Mouse (Mus musculus): Measurements from ENCODE around the gene 4430402I18Rik. TPM values are rescaled to one million over a fixed set of nuclear protein-coding genes. Genes with fewer than 3 reads are reported as not detected.
"Not testable (repeated sequence)": the region's sequence is repeated elsewhere in the genome, so short reads cannot be mapped to it uniquely, and the experiment has no call there.

4430402I18Rik gene
- polyA plus RNA-seq (2016; fragmentation: Nextera tagmentation; extraction: Ambion mirVana): 0.33 and 0.34 TPM in 2 replicates

DNA sequence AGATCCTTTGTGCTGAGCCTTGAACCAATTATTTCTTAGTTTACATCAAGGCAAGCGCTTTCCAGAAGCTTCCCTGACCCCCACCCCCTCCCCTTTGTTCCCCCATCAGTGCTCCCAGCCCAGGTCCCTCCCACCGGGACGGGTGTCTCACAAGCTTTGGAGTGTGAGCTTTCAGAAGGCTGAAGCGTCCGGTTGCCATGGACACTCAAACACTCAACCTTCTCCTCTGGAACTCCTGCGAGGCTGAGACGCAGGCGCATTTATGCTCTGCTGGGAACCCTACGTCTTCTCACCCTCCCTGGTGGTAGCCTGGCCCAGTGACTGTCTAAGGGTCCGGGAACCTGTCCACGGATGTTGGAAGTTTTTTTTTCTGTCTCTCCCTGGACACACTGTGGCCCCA, at the start of gene 4430402I18Rik:
Gene 4430402I18Rik, minus strand, starts transcription at position 149 of the 400 bp plus-strand sequence.
- 0 out of 2 replicates have a peak within 1 kb of the TSS, but pooled peaks have one; percentile 33 for H3K27ac ChIP-seq (replicated peaks)
- no peaks in the 10 kb centered on the region for H3K36me3 ChIP-seq
- peaks cover 27% of the 10 kb centered on the region for H3K4me1 ChIP-seq
- peaks cover 28% of the 10 kb centered on the region for H3K27me3 ChIP-seq (ENCODE audit: low read depth, poor library complexity, severe bottlenecking)
- 6% methylated on average over 11 of the region's 11 CpGs for WGBS
- peak within 1 kb of the TSS; percentile 23; the same call in 1 of the 2 replicates for H3K4me3 ChIP-seq
- peak; percentile 61 for DNase-seq (ENCODE audit: low spot score)
- no peaks in the 10 kb centered on the region for H3K9me3 ChIP-seq (replicated peaks)

DNA sequence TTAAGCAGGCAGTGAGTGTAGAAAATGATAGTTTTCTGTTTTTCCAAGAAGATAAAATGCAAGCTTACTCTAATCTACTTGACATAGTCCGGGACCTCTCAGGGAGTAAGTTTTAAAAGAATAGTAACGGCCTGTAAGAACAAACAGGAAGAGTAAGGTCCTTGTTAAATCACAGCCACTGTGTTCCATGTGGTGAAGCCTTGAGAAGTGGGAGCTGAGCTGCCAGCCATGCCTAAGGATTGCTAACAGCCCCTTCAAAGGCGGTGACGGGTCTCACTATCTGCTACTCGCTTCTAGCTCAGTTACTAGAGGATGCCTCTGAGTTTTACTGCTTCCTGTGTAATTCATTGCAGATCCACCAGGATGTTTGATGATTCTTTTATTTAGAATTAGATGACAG, 49.2 kb upstream of the 4430402I18Rik start:
- Histone ChIP-seq H3K9me3 (replicated peaks) (no peaks in the 10 kb centered on the region), H3K27me3 (ENCODE audit: low read depth, poor library complexity, severe bottlenecking) (no peaks in the 10 kb centered on the region), H3K27ac (replicated peaks) (no peak overlapping the region), H3K4me3 (no peak overlapping the region), H3K36me3 (peaks cover 97% of the 10 kb centered on the region), H3K4me1 (no peaks in the 10 kb centered on the region)
- no peak for DNase-seq (ENCODE audit: low spot score)
- WGBS: 88% methylated on average over 5 of the region's 5 CpGs

DNA sequence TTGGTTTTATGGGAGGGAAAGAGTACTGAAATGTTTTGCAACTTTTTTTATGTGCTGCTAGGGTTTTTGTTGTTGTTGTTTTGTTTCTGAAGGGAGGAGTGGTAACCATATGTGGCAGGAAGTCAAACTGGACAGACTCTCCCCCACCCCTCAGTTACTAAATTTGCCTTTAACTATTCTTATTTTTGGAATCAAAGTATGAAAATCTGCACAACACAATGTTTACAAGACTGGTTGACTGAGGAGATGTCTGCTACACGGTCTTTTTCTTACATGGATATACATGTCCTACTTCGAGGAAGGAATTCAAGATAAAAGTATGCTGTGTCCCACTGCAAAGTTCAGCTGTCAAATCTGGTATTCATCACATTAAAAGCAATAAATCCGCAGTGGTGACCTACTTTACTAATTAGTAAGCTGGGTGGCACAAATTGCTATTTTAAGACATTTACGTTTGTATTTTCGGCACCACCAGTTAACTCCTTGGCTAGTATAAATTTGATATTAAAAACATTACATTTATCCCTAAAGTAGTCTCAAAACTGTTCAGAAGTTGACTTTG, 48.7 kb upstream of the 4430402I18Rik start:
- DNase-seq (ENCODE audit: low spot score): no peak
- H3K27me3 ChIP-seq (ENCODE audit: low read depth, poor library complexity, severe bottlenecking): no peaks in the 10 kb centered on the region

DNA sequence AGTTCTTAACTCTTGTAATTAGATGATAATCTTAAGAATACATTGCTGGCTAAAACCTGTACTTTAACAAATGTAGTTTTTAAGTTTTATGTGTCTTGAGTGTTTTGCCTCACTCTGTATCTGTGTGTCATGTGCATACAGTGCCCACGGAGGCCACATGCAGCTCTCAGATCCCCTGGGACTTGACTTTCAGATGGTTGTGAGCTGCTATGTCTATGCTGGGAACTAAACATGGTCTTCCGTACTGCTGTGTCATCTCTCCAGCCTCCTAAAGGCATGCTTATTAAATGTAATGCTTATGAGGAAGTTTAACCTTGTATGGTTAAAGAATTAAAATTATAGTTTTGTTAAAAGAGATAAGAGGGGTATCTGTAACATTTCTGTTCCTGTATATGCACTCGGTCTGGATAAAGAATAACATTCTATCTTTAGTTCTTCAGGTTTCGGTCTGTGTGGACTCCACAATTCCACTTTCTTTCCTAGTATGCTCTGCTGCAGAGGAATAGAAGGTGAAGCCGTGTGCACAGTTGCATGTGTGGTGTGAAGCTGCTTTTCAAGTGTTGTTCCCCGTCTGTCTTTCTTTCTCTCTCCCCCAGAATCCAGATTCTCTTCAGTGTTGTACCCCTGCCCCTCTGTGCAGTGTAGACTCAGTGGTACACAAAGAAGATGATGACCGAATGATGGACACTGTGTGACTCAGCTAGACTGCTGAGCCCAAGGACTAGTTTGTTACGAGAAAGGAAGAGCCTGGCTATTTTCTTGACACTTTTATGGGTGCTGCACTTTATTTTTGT, 48.0 kb upstream of the 4430402I18Rik start:
- Histone ChIP-seq H3K36me3 (peaks cover 97% of the 10 kb centered on the region), H3K4me3 (no peak overlapping the region), H3K27ac (replicated peaks) (no peak overlapping the region), H3K27me3 (ENCODE audit: low read depth, poor library complexity, severe bottlenecking) (no peaks in the 10 kb centered on the region), H3K9me3 (replicated peaks) (no peaks in the 10 kb centered on the region), H3K4me1 (no peaks in the 10 kb centered on the region)
- WGBS: 93% methylated on average over 8 of the region's 8 CpGs
- no peak for DNase-seq (ENCODE audit: low spot score)

More for the DNA sequence above, 48.7 kb upstream of the 4430402I18Rik start:
- no peak overlapping the region for H3K4me3 ChIP-seq
- peaks cover 97% of the 10 kb centered on the region for H3K36me3 ChIP-seq
- WGBS: 94% methylated on average over 5 of the region's 5 CpGs
- no peak overlapping the region for H3K27ac ChIP-seq (replicated peaks)
- no peaks in the 10 kb centered on the region for H3K4me1 ChIP-seq
- H3K9me3 ChIP-seq (replicated peaks): no peaks in the 10 kb centered on the region

DNA sequence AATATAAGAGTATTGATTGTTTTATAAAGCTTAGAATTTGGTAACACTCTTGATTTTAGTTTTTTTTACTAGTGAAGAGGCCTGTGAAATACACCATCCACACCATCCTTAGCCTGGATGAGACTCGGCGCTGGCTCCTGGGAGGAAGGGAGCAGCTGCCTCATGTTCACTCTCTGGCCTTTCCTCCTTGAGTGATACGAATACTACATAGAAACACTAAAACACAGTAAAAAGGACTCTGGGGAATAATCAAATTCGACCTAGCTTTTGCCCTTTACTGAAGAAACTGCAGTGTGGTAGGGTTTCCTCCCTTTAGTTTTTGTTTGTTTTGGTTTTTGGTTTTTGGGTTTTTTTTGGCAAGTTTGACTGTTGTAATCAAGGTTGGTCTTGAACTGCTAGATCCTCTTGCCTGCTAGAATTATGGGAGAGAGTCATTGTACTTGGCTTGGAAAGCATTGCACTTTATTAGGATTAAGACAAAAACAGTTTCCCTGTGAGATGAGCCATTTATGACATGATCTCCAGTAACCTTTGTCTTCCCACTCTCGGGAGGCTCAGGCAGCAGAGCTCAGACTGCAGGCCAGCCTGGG, 47.0 kb upstream of the 4430402I18Rik start:
- H3K27ac ChIP-seq (replicated peaks): no peak overlapping the region
- H3K36me3 ChIP-seq: peaks cover 93% of the 10 kb centered on the region
- no peak for DNase-seq (ENCODE audit: low spot score)
- no peaks in the 10 kb centered on the region for H3K9me3 ChIP-seq (replicated peaks)
- 90% methylated on average over 5 of the region's 5 CpGs for WGBS
- H3K4me3 ChIP-seq: no peak overlapping the region
- H3K4me1 ChIP-seq: no peaks in the 10 kb centered on the region
- no peaks in the 10 kb centered on the region for H3K27me3 ChIP-seq (ENCODE audit: low read depth, poor library complexity, severe bottlenecking)

DNA sequence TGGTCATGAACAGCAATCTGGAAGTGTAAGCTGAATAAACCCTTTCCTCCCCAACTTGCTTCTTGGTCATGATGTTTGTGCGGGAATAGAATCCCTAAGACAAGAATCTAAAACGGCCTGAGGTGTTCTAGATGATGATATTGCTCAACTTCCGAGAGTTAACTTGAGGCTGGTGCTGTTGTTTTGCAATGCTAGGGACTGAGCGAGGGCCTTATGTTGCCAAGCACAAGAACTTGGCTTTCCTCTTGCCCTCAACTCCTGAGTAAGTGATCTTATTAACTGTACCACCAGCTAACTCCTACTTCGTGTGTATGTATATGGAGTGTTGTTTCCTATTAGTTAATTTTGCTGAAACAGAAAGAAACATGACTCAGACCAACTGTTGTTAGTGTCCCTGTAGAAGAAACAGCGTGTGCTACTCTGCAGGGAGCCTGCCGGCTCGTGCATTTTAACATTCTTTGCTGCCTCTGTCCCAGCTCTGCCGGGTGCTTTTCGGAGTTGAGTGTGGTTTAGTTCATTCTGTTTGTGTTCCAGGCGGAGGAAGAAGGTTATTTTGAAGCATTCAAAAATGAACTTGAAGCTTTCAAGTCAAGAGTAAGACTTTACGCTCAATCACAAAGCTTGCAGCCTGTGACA, 43.9 kb upstream of the 4430402I18Rik start:
- Histone ChIP-seq H3K4me1 (no peaks in the 10 kb centered on the region), H3K4me3 (no peak overlapping the region), H3K27me3 (ENCODE audit: low read depth, poor library complexity, severe bottlenecking) (no peaks in the 10 kb centered on the region), H3K9me3 (replicated peaks) (no peaks in the 10 kb centered on the region), H3K36me3 (peaks cover 93% of the 10 kb centered on the region), H3K27ac (replicated peaks) (no peak overlapping the region)
- no peak for DNase-seq (ENCODE audit: low spot score)
- 90% methylated on average over 12 of the region's 12 CpGs for WGBS

DNA sequence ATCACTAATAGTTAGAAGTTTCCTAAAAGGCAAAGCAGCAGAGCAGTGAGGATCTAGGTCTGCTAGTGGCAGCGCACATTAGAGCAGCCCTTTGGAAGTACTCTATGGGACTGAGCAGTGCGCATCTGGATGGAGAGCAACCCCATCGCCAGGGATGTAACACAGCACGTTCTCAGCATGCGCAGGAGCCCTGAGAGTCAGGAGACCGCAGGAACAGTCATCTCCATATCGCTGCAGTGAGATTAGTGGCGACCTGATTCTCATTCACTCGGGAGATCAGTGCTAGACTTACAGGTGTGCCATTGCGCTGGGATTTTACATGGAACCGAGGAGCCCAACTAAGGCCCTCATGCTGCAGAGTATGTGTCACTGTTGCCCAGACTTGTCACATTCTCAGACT, 41.4 kb upstream of the 4430402I18Rik start:
- H3K4me3 ChIP-seq: no peak overlapping the region
- H3K27me3 ChIP-seq (ENCODE audit: low read depth, poor library complexity, severe bottlenecking): no peaks in the 10 kb centered on the region
- peaks cover 87% of the 10 kb centered on the region for H3K36me3 ChIP-seq
- no peak overlapping the region for H3K27ac ChIP-seq (replicated peaks)
- WGBS: 93% methylated on average over 11 of the region's 11 CpGs
- DNase-seq (ENCODE audit: low spot score): no peak
- no peaks in the 10 kb centered on the region for H3K9me3 ChIP-seq (replicated peaks)
- no peaks in the 10 kb centered on the region for H3K4me1 ChIP-seq

DNA sequence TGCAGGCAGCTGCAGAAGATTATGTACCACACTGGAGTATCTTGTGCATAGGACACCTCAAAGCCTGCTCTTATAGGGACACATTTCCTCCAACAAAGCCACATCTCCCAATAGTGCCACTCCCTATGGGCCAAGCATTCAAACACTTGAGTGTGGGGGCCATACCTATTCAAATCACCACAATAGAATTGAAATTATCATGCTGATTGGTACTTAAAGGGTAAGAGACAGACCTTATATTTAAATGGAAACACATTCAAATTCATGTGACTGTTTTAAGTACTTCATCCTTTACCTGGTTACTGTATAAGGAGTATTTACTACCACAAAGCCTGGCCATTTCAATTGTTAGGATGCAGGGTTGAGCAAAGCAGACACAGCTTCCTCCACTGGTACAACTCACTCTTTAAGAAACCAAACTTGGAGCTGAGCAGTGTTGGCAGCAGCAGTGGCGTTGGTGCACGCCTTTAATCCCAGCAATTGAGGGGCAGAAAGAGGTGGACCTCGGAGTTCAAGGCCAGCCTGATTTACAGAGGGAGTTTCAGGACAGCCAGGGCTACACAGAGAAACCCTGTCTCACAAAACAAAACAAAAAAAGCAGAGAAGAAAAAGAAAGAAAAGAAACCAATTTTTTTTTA, 40.6 kb upstream of the 4430402I18Rik start:
- no peak for DNase-seq (ENCODE audit: low spot score)
- H3K4me1 ChIP-seq: no peaks in the 10 kb centered on the region
- no peaks in the 10 kb centered on the region for H3K9me3 ChIP-seq (replicated peaks)
- WGBS: 89% methylated on average over 3 of the region's 3 CpGs
- H3K36me3 ChIP-seq: peaks cover 82% of the 10 kb centered on the region
- no peaks in the 10 kb centered on the region for H3K27me3 ChIP-seq (ENCODE audit: low read depth, poor library complexity, severe bottlenecking)
- H3K27ac ChIP-seq (replicated peaks): no peak overlapping the region
- H3K4me3 ChIP-seq: no peak overlapping the region

DNA sequence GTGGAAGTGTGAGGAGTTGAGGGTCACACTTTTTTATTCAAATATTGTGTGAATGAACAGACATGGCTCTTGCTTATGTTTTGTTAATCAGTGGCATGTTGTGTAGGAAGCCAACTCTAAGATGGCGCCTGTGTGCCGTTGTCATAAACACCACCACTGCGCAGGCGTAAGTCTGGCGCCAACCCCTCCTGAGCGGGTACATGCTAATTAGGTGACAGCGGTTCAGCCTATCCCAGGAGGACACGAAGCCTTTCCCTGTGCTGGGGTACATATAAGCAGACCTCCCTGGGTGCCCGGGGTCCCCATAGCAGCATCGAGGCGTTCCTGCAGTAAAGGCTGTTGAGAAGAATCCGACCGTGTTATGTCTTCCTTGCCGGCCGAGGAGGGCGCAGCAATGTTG, 32.7 kb upstream of the 4430402I18Rik start:
- DNase-seq (ENCODE audit: low spot score); H3K27me3 ChIP-seq (ENCODE audit: low read depth, poor library complexity, severe bottlenecking); H3K9me3 ChIP-seq (replicated peaks); H3K4me3 ChIP-seq; H3K27ac ChIP-seq (replicated peaks); H3K4me1 ChIP-seq: not testable (repeated sequence)
- WGBS: 96% methylated on average over 16 of the region's 16 CpGs
- H3K36me3 ChIP-seq: peaks cover 87% of the 10 kb centered on the region

DNA sequence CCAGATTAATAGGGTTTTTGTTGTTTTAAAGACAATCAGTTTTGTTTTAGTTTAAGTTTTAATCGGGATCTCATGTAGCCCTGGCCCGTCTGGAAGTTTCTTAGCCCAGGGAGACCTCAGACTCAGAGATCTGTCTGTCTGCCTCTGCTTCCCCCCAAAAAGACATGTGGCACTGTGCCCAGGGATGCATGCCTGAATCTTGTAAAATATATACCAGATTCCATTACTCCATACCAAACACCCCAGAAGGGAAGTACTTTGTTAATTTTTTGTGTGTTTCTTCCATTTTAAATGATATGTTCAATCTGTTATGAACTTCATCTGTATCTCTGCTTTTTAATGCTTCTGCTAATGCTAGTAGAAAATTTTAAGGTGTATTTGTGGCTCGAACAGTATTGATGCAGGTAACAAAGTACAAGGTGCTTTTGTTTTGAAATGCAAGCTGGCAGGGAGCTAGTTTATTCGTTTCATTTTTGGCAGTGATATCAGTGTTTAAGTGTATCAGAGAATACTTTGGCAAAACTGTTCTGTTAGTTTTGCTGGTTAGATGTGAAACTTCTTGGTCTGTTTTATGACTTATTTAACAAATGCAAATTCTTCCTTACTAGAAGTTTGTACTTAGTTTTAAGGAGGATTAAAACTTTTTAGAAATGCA, 30.5 kb upstream of the 4430402I18Rik start:
- Histone ChIP-seq H3K36me3 (peaks cover 96% of the 10 kb centered on the region), H3K9me3 (replicated peaks) (no peaks in the 10 kb centered on the region), H3K4me3 (no peak overlapping the region), H3K4me1 (no peaks in the 10 kb centered on the region), H3K27ac (replicated peaks) (no peak overlapping the region), H3K27me3 (ENCODE audit: low read depth, poor library complexity, severe bottlenecking) (no peaks in the 10 kb centered on the region)
- DNase-seq (ENCODE audit: low spot score): no peak
- 91% methylated on average over 4 of the region's 4 CpGs for WGBS

DNA sequence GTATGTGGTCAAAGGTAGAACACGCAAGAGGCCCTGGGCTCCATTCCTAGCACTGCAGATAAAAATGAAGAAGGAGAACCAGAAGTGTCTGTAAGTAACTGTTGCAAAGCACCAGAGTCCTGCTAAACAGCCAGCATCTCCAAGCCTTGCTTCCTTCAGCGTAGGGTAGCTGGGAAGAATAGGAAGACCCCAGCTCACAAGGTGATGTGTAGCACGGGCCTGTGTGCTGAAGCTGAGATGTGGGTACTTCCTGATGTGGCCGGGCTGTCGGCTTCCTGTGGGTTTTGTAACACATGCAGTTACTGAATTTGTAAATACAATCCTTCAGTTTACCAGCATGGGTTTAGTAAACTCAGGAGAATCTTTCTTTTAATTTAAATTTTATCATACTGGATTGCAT, 27.8 kb upstream of the 4430402I18Rik start:
- Histone ChIP-seq H3K27ac (replicated peaks) (no peak overlapping the region), H3K27me3 (ENCODE audit: low read depth, poor library complexity, severe bottlenecking) (no peaks in the 10 kb centered on the region), H3K4me1 (peaks cover 11% of the 10 kb centered on the region), H3K9me3 (replicated peaks) (no peaks in the 10 kb centered on the region), H3K36me3 (peaks cover 79% of the 10 kb centered on the region), H3K4me3 (no peak overlapping the region)
- 93% methylated on average over 5 of the region's 5 CpGs for WGBS
- no peak for DNase-seq (ENCODE audit: low spot score)

DNA sequence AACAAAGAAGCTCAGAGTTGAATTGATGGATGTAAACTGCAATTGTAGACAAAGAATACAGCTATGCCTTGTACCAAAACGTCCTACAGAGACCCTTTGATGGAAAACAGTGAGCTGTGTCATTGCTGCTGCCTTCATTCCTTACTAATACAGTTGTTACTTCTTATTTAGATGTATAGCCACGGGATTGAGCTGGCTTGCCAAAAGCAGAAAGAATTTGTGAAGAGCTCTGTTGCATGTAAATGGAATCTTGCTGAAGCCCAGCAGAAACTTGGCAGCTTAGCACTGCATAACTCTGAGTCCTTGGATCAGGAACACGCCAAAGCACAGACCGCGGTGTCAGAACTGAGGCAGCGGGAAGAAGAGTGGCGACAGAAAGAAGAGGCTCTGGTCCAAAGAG, 27.3 kb upstream of the 4430402I18Rik start:
- Histone ChIP-seq H3K27ac (replicated peaks) (no peak overlapping the region), H3K9me3 (replicated peaks) (no peaks in the 10 kb centered on the region), H3K4me1 (peaks cover 11% of the 10 kb centered on the region), H3K4me3 (no peak overlapping the region), H3K27me3 (ENCODE audit: low read depth, poor library complexity, severe bottlenecking) (no peaks in the 10 kb centered on the region), H3K36me3 (peaks cover 74% of the 10 kb centered on the region)
- DNase-seq (ENCODE audit: low spot score): no peak
- WGBS: 85% methylated on average over 7 of the region's 7 CpGs

Measured in midbrain, embryonic 10.5 days (tissue).